Mouse (Mus musculus) hindbrain, embryonic 14.5 days (tissue): Measurements from ENCODE around the gene BC003965. TPM values are rescaled to one million over a fixed set of nuclear protein-coding genes. Genes with fewer than 3 reads are reported as not detected.

Experiments used
- ATAC-seq: fragments of 200-750 bp; cut with Nextera tagmentation; 2 replicates; pipeline ENCODE4 v1.8.0; 2017; ENCODE audit warnings: moderate number of reproducible peaks, mild to moderate bottlenecking, moderate TSS enrichment, moderate library complexity; ENCODE audit not compliant: low FRiP score
- DNase-seq: peaks from one replicate; pipeline ENCODE4 v3.0.0-alpha.2; 2015; ENCODE audit warnings: low spot score
- H3K27ac ChIP-seq: fragments of 300-500 bp; sonication (generic); 2 replicates; pipeline ENCODE4 v1.5.1; 2014; ENCODE audit warnings: mild to moderate bottlenecking, moderate library complexity
- H3K27me3 ChIP-seq: fragments of 300-500 bp; sonication (generic); 2 replicates; pipeline ENCODE4 v1.6.1; 2014; ENCODE audit warnings: mild to moderate bottlenecking, low read length, mixed read lengths; ENCODE audit not compliant: control insufficient read depth, insufficient read depth
- H3K36me3 ChIP-seq: fragments of 300-500 bp; sonication (generic); replicated peaks from 2 replicates; pipeline ENCODE4 v1.6.1; 2014; ENCODE audit not compliant: control insufficient read depth, insufficient read depth
- H3K4me1 ChIP-seq: fragments of 300-500 bp; sonication (generic); replicated peaks from 2 replicates; pipeline ENCODE4 v1.6.1; 2014; ENCODE audit warnings: antibody characterized with exemption, low read length, mixed read lengths; ENCODE audit not compliant: control insufficient read depth, insufficient read depth
- H3K4me2 ChIP-seq: fragments of 300-500 bp; sonication (generic); replicated peaks from 2 replicates; pipeline ENCODE4 v1.6.1; 2014; ENCODE audit warnings: mild to moderate bottlenecking, moderate library complexity
- H3K4me3 ChIP-seq: fragments of 300-500 bp; sonication (generic); replicated peaks from 2 replicates; pipeline ENCODE4 v1.5.1; 2014; ENCODE audit warnings: mild to moderate bottlenecking, low read length
- H3K9ac ChIP-seq: fragments of 300-500 bp; sonication (generic); 2 replicates; pipeline ENCODE4 v1.6.1; 2014
- H3K9me3 ChIP-seq: fragments of 300-500 bp; sonication (generic); 2 replicates; pipeline ENCODE4 v1.6.1; 2016; ENCODE audit warnings: low read length; ENCODE audit not compliant: control insufficient read depth
- WGBS: fragments of 180-500 bp; shearing (Covaris S2); extraction: QIAGEN DNeasy Blood & Tissue Kit; methylation state at CpG from one replicate; pipeline ENCODE4 v1.1.7; 2014; 5-methylcytosine and 5-hydroxymethylcytosine counted together
- polyA plus RNA-seq: library from polyadenylated mRNA; unstranded; fragments of >200 nt; fragmentation: Nextera tagmentation; extraction: Ambion mirVana; gene quantifications from 2 replicates; pipeline ENCODE4 v1.2.1, GENCODE M21; 2014

The BC003965 gene
- polyA plus RNA-seq, 1 experiment from 2014 or later = 31.5 TPM

GRCm38 (mm10) chr17:25172558-25172957 lies 11.8 kb upstream of the BC003965 start:
- Histone ChIP-seq H3K4me2 (no peak overlapping the region), H3K9me3 (no peaks in the 10 kb centered on the region), H3K27ac (no peak overlapping the region), H3K27me3 (no peaks in the 10 kb centered on the region), H3K9ac (no peak overlapping the region), H3K36me3 (no peaks in the 10 kb centered on the region), H3K4me3 (no peak overlapping the region), H3K4me1 (no peaks in the 10 kb centered on the region)
- 95% methylated on average over 3 of the region's 3 CpGs for WGBS
- DNase-seq (no peak), ATAC-seq (no peak)

- H3K4me2 ChIP-seq = no peak within 1 kb of the TSS
- no peaks in the 10 kb centered on the region for H3K27me3 ChIP-seq
- no peak within 1 kb of the TSS for H3K9ac ChIP-seq
- 63% methylated on average over 9 of the region's 9 CpGs for WGBS
- H3K9me3 ChIP-seq = no peaks in the 10 kb centered on the region
- H3K4me1 ChIP-seq = no peaks in the 10 kb centered on the region
- H3K36me3 ChIP-seq = no peaks in the 10 kb centered on the region
- DNase-seq = no peak
- H3K27ac ChIP-seq = no peak within 1 kb of the TSS
- ATAC-seq = no peak
- no peak within 1 kb of the TSS for H3K4me3 ChIP-seq
Observed at GRCm38 (mm10) chr17:25175411-25175810, 8.9 kb upstream of the BC003965 start, which contains the start of gene Gm38655. TSS of gene Gm38655 (minus strand) at chr17:25175471.

GRCm38 (mm10) chr17:25183232-25183631 lies 1.1 kb upstream of the BC003965 start:
- Histone ChIP-seq H3K27me3 (no peaks in the 10 kb centered on the region), H3K4me3 (no peak overlapping the region), H3K4me1 (peaks cover 15% of the 10 kb centered on the region), H3K4me2 (peak overlapping the region; percentile 99), H3K9me3 (no peaks in the 10 kb centered on the region), H3K27ac (no peak overlapping the region; the same call in 1 of the 2 replicates), H3K36me3 (0 out of 2 replicates have a peak, but pooled peaks cover 3% of the 10 kb centered on the region), H3K9ac (0 out of 2 replicates have a peak overlapping the region, but pooled peaks have one; percentile 94)
- no peak for ATAC-seq
- DNase-seq = no peak

- DNase-seq = no peak
Observed at GRCm38 (mm10) chr17:25184961-25185360, 607 bp downstream of the BC003965 start.

GRCm38 (mm10) chr17:25187784-25188149 lies 3.4 kb downstream of the BC003965 start:
- peak overlapping the region; percentile 75; the same call in 1 of the 2 replicates for H3K27ac ChIP-seq
- H3K27me3 ChIP-seq = no peaks in the 10 kb centered on the region
- peak overlapping the region; percentile 69 for H3K9ac ChIP-seq
- 6% methylated on average over 11 of the region's 11 CpGs for WGBS
- ATAC-seq (no peak), DNase-seq (no peak)
- H3K36me3 ChIP-seq = peaks cover 15% of the 10 kb centered on the region
- H3K4me3 ChIP-seq = peak overlapping the region; percentile 82
- H3K4me2 ChIP-seq = peak overlapping the region; percentile 80
- H3K9me3 ChIP-seq = no peaks in the 10 kb centered on the region
- H3K4me1 ChIP-seq = peaks cover 27% of the 10 kb centered on the region

More at GRCm38 (mm10) chr17:25184961-25185360, 607 bp downstream of the BC003965 start:
- Histone ChIP-seq H3K4me2 (peak overlapping the region; percentile 99), H3K27me3 (no peaks in the 10 kb centered on the region), H3K9me3 (no peaks in the 10 kb centered on the region), H3K4me3 (peak overlapping the region; percentile 86), H3K27ac (peak overlapping the region; percentile 36; the same call in 1 of the 2 replicates), H3K9ac (peak overlapping the region; percentile 94), H3K4me1 (peaks cover 26% of the 10 kb centered on the region), H3K36me3 (0 out of 2 replicates have a peak, but pooled peaks cover 3% of the 10 kb centered on the region)
- WGBS = 10% methylated on average over 17 of the region's 17 CpGs
- ATAC-seq = no peak; the same call in 1 of the 2 replicates

- Histone ChIP-seq H3K4me2 (peak within 1 kb of the TSS; percentile 80), H3K9me3 (no peaks in the 10 kb centered on the region), H3K36me3 (peaks cover 16% of the 10 kb centered on the region), H3K4me1 (peaks cover 26% of the 10 kb centered on the region), H3K9ac (peak within 1 kb of the TSS; percentile 69), H3K27me3 (no peaks in the 10 kb centered on the region), H3K27ac (peak within 1 kb of the TSS; percentile 75; the same call in 1 of the 2 replicates), H3K4me3 (peak within 1 kb of the TSS; percentile 82)
- WGBS = under 1% methylated on average over 103 of the region's 104 CpGs
- peak; percentile 59; the same call in 1 of the 2 replicates for ATAC-seq
- DNase-seq = peak; percentile 76
Observed at GRCm38 (mm10) chr17:25188150-25189031, 4.0 kb downstream of the BC003965 start, which contains the start of gene Unkl. TSS of gene Unkl (plus strand) at chr17:25188397.

- peak overlapping the region; percentile 82 for H3K4me3 ChIP-seq
- H3K4me2 ChIP-seq = peak overlapping the region; percentile 80
- 6% methylated on average over 16 of the region's 16 CpGs for WGBS
- no peak for ATAC-seq
- H3K9ac ChIP-seq = peak overlapping the region; percentile 69
- no peak for DNase-seq
- H3K27ac ChIP-seq = no peak overlapping the region
- no peaks in the 10 kb centered on the region for H3K27me3 ChIP-seq
- H3K36me3 ChIP-seq = peaks cover 16% of the 10 kb centered on the region
- no peaks in the 10 kb centered on the region for H3K9me3 ChIP-seq
- peaks cover 21% of the 10 kb centered on the region for H3K4me1 ChIP-seq
Observed at GRCm38 (mm10) chr17:25189091-25189490, 4.7 kb downstream of the BC003965 start.

GRCm38 (mm10) chr17:25202401-25202800 lies 18.0 kb downstream of the BC003965 start:
- H3K36me3 ChIP-seq = peaks cover 76% of the 10 kb centered on the region
- H3K27me3 ChIP-seq = no peaks in the 10 kb centered on the region
- 96% methylated on average over 4 of the region's 4 CpGs for WGBS
- DNase-seq (no peak), ATAC-seq (no peak)
- no peak overlapping the region for H3K4me3 ChIP-seq
- no peak overlapping the region for H3K4me2 ChIP-seq
- H3K9ac ChIP-seq = no peak overlapping the region
- no peaks in the 10 kb centered on the region for H3K4me1 ChIP-seq
- H3K9me3 ChIP-seq = no peaks in the 10 kb centered on the region
- no peak overlapping the region for H3K27ac ChIP-seq

GRCm38 (mm10) chr17:25210006-25210405 lies 25.7 kb downstream of the BC003965 start:
- Histone ChIP-seq H3K9ac (no peak overlapping the region), H3K4me1 (no peaks in the 10 kb centered on the region), H3K4me2 (no peak overlapping the region), H3K27ac (no peak overlapping the region), H3K27me3 (no peaks in the 10 kb centered on the region), H3K9me3 (no peaks in the 10 kb centered on the region), H3K4me3 (no peak overlapping the region), H3K36me3 (peaks cover 99% of the 10 kb centered on the region)
- WGBS = 91% methylated on average over 4 of the region's 4 CpGs
- ATAC-seq = no peak
- no peak for DNase-seq
